ENCODE assay signal across 20 mouse cellular contexts in genomic region chr3:144460183-144460788, GRCm38 (mm10).
DNase-seq lines count a peak whose midpoint lies in the region; ATAC-seq lines count a peak whose summit lies in the region.
"Had no signal": no experiment of that assay in that cellular context is flagged by ENCODE, and none has a peak within 500 bp of the region (broad histone marks: within the 10 kb centered on the region; RNA-seq: fewer than 3 reads in every experiment).

No protein-coding gene starts in this region.

- intact Hi-C loops in left cerebral cortex, postnatal 14 days (cut with DNase I) = no loop called here

- H3K9me3 ChIP-seq in forebrain, embryonic 14.5 days (replicated peaks; ENCODE audit: control insufficient read depth, low read length) = no peaks in the 10 kb centered on the region
- no peaks in the 10 kb centered on the region for H3K9me3 ChIP-seq in forebrain, embryonic 13.5 days (replicated peaks)
- no peaks in the 10 kb centered on the region for H3K9me3 ChIP-seq in kidney, embryonic 14.5 days (ENCODE audit: control insufficient read depth, low read length)
- no peaks in the 10 kb centered on the region for H3K9me3 ChIP-seq in midbrain, embryonic 13.5 days
- H3K9me3 ChIP-seq in midbrain, embryonic 14.5 days (ENCODE audit: control insufficient read depth, low read length) = no peaks in the 10 kb centered on the region
- H3K9me3 ChIP-seq: heart, embryonic 15.5 days; limb, embryonic 13.5 days; neural tube, embryonic 13.5 days had no signal

- ATAC-seq in forebrain, embryonic 14.5 days = no peak
- no peak for ATAC-seq in forebrain, embryonic 13.5 days
- ATAC-seq in kidney, embryonic 14.5 days (ENCODE audit: low FRiP score, low TSS enrichment) = 0 out of 2 replicates have a peak, but pooled peaks have one; percentile 4
- no peak for ATAC-seq in midbrain, embryonic 13.5 days
- ATAC-seq in midbrain, embryonic 14.5 days (ENCODE audit: low FRiP score, low TSS enrichment) = no peak

- H3K9ac ChIP-seq in forebrain, embryonic 14.5 days (ENCODE audit: low read length) = no peak overlapping the region
- no peak overlapping the region for H3K9ac ChIP-seq in forebrain, embryonic 13.5 days
- H3K9ac ChIP-seq in kidney, embryonic 14.5 days (ENCODE audit: low read depth, low read length) = no peak overlapping the region
- no peak overlapping the region for H3K9ac ChIP-seq in midbrain, embryonic 13.5 days (replicated peaks)
- H3K9ac ChIP-seq in midbrain, embryonic 14.5 days (replicated peaks; ENCODE audit: low read length) = no peak overlapping the region
- H3K9ac ChIP-seq: heart, embryonic 15.5 days; hindbrain, embryonic 14.5 days; neural tube, embryonic 13.5 days had no signal

- H3K4me3 ChIP-seq in forebrain, embryonic 14.5 days (ENCODE audit: low read depth, low read length) = no peak overlapping the region
- H3K4me3 ChIP-seq in forebrain, embryonic 13.5 days = no peak overlapping the region
- no peak overlapping the region for H3K4me3 ChIP-seq in kidney, embryonic 14.5 days (ENCODE audit: low read length)
- no peak overlapping the region for H3K4me3 ChIP-seq in midbrain, embryonic 13.5 days (replicated peaks)
- H3K4me3 ChIP-seq in midbrain, embryonic 14.5 days (replicated peaks; ENCODE audit: low read depth, low read length) = no peak overlapping the region
- H3K4me3 ChIP-seq: heart, embryonic 15.5 days; limb, embryonic 13.5 days; neural tube, embryonic 13.5 days had no signal

- no peak overlapping the region for H3K4me2 ChIP-seq in forebrain, embryonic 14.5 days (ENCODE audit: low read length)
- no peak overlapping the region for H3K4me2 ChIP-seq in forebrain, embryonic 13.5 days
- no peak overlapping the region for H3K4me2 ChIP-seq in kidney, embryonic 14.5 days (replicated peaks; ENCODE audit: low read depth, low read length)
- no peak overlapping the region for H3K4me2 ChIP-seq in midbrain, embryonic 13.5 days (replicated peaks)
- no peak overlapping the region for H3K4me2 ChIP-seq in midbrain, embryonic 14.5 days (ENCODE audit: low read length)
- H3K4me2 ChIP-seq: heart, embryonic 15.5 days; hindbrain, embryonic 14.5 days; neural tube, embryonic 13.5 days had no signal

- no peaks in the 10 kb centered on the region for H3K27me3 ChIP-seq in forebrain, embryonic 14.5 days (replicated peaks; ENCODE audit: control insufficient read depth, insufficient read depth, low read length)
- H3K27me3 ChIP-seq in forebrain, embryonic 13.5 days = no peaks in the 10 kb centered on the region
- H3K27me3 ChIP-seq in kidney, embryonic 14.5 days (ENCODE audit: control insufficient read depth, insufficient read depth, low read length) = no peaks in the 10 kb centered on the region
- no peaks in the 10 kb centered on the region for H3K27me3 ChIP-seq in midbrain, embryonic 13.5 days
- no peaks in the 10 kb centered on the region for H3K27me3 ChIP-seq in midbrain, embryonic 14.5 days (ENCODE audit: control insufficient read depth, insufficient read depth, low read length)
- H3K27me3 ChIP-seq: heart, embryonic 15.5 days; limb, embryonic 13.5 days; neural tube, embryonic 13.5 days had no signal

- peaks cover 12% of the 10 kb centered on the region; the same call in 1 of the 2 replicates for H3K4me1 ChIP-seq in forebrain, embryonic 14.5 days (ENCODE audit: control insufficient read depth, insufficient read depth, low read length)
- peaks cover 30% of the 10 kb centered on the region for H3K4me1 ChIP-seq in forebrain, embryonic 13.5 days
- 0 out of 2 replicates have a peak, but pooled peaks cover 6% of the 10 kb centered on the region for H3K4me1 ChIP-seq in kidney, embryonic 14.5 days (ENCODE audit: control insufficient read depth, insufficient read depth, low read length)
- peaks cover 18% of the 10 kb centered on the region for H3K4me1 ChIP-seq in midbrain, embryonic 13.5 days (replicated peaks)
- H3K4me1 ChIP-seq in midbrain, embryonic 14.5 days (ENCODE audit: control insufficient read depth, insufficient read depth, low read length) = peaks cover 5% of the 10 kb centered on the region; the same call in 1 of the 2 replicates

- peaks cover 33% of the 10 kb centered on the region for H3K36me3 ChIP-seq in forebrain, embryonic 14.5 days (ENCODE audit: control insufficient read depth, insufficient read depth, low read length)
- peaks cover 42% of the 10 kb centered on the region for H3K36me3 ChIP-seq in forebrain, embryonic 13.5 days (ENCODE audit: poor library complexity, severe bottlenecking)
- H3K36me3 ChIP-seq in kidney, embryonic 14.5 days (ENCODE audit: control insufficient read depth, insufficient read depth, low read length) = peaks cover 6% of the 10 kb centered on the region
- H3K36me3 ChIP-seq in midbrain, embryonic 13.5 days = peaks cover 20% of the 10 kb centered on the region
- peaks cover 15% of the 10 kb centered on the region for H3K36me3 ChIP-seq in midbrain, embryonic 14.5 days (ENCODE audit: control insufficient read depth, insufficient read depth, low read length)
- H3K36me3 ChIP-seq: heart, embryonic 15.5 days had no signal

- peak; percentile 32 for DNase-seq in forebrain, embryonic 14.5 days (ENCODE audit: low spot score)
- DNase-seq in kidney, postnatal 10 days = no peak
- DNase-seq in midbrain, embryonic 14.5 days = no peak
- DNase-seq in left cerebral cortex, postnatal 14 days (ENCODE audit: low spot score in 2 of 2) = no peak
- DNase-seq in adrenal gland, adult (ENCODE audit: inconsistent age in 2 of 2, low spot score in 1 of 2) = no peak
- DNase-seq: adrenal gland, adult 2 months; cerebellum, adult 11 months; cerebellum, postnatal 36 days; heart, adult 18-20 months; kidney, postnatal 14 days; lung, postnatal 4 days; spleen, adult 18-20 months; thymus, postnatal 14 days had no signal

- H3K27ac ChIP-seq in forebrain, embryonic 14.5 days (ENCODE audit: low read depth, low read length) = no peak overlapping the region
- no peak overlapping the region for H3K27ac ChIP-seq in forebrain, embryonic 13.5 days
- H3K27ac ChIP-seq in kidney, embryonic 14.5 days (ENCODE audit: low read depth, low read length) = no peak overlapping the region
- 0 out of 2 replicates have a peak overlapping the region, but pooled peaks have one; percentile 11 for H3K27ac ChIP-seq in midbrain, embryonic 13.5 days
- no peak overlapping the region for H3K27ac ChIP-seq in midbrain, embryonic 14.5 days (replicated peaks; ENCODE audit: low read depth, low read length)
- H3K27ac ChIP-seq: hindbrain, embryonic 14.5 days; limb, embryonic 13.5 days had no signal

- WGBS in forebrain, embryonic 14.5 days = 49% methylated on average over 5 of the region's 5 CpGs
- 62% methylated on average over 5 of the region's 5 CpGs for WGBS in forebrain, embryonic 13.5 days
- WGBS in kidney, embryonic 14.5 days = 34% methylated on average over 5 of the region's 5 CpGs
- WGBS in midbrain, embryonic 13.5 days = 84% methylated on average over 5 of the region's 5 CpGs
- 79% methylated on average over 5 of the region's 5 CpGs for WGBS in midbrain, embryonic 14.5 days
